Mouse (Mus musculus) limb, embryonic 12.5 days (tissue): Measurements from ENCODE around the gene Spin2d. TPM values are rescaled to one million over a fixed set of nuclear protein-coding genes. Genes with fewer than 3 reads are reported as not detected.
"Not testable (repeated sequence)": the region's sequence is repeated elsewhere in the genome, so short reads cannot be mapped to it uniquely, and the experiment has no call there.

Experiments
- ATAC-seq: fragments of 200-750 bp; cut with Nextera tagmentation; 2 replicates; pipeline ENCODE4 v1.8.0; 2017; ENCODE audit warnings: low read depth, moderate TSS enrichment; ENCODE audit not compliant: insufficient number of reproducible peaks, insufficient read depth, low FRiP score, low TSS enrichment
- H3K27ac ChIP-seq: fragments of 300-500 bp; sonication (generic); 2 replicates; pipeline ENCODE4 v1.5.1; 2016; ENCODE audit warnings: mild to moderate bottlenecking, moderate library complexity
- H3K27me3 ChIP-seq: fragments of 300-500 bp; sonication (generic); 2 replicates; pipeline ENCODE4 v1.6.1; 2016; ENCODE audit warnings: mild to moderate bottlenecking, moderate library complexity
- H3K36me3 ChIP-seq: fragments of 300-500 bp; sonication (generic); 2 replicates; pipeline ENCODE4 v1.6.1; 2016; ENCODE audit warnings: mild to moderate bottlenecking, moderate library complexity
- H3K4me1 ChIP-seq: fragments of 300-500 bp; sonication (generic); replicated peaks from 2 replicates; pipeline ENCODE4 v1.6.1; 2016
- H3K4me2 ChIP-seq: fragments of 300-500 bp; sonication (generic); 2 replicates; pipeline ENCODE4 v1.6.1; 2016; ENCODE audit warnings: mild to moderate bottlenecking, moderate library complexity
- H3K4me3 ChIP-seq: fragments of 300-500 bp; sonication (generic); replicated peaks from 2 replicates; pipeline ENCODE4 v1.5.1; 2016; ENCODE audit warnings: mild to moderate bottlenecking
- H3K9ac ChIP-seq: fragments of 300-500 bp; sonication (generic); replicated peaks from 2 replicates; pipeline ENCODE4 v1.6.1; 2016; ENCODE audit warnings: mild to moderate bottlenecking, moderate library complexity
- H3K9me3 ChIP-seq: fragments of 300-500 bp; sonication (generic); 2 replicates; pipeline ENCODE4 v1.6.1; 2016; ENCODE audit warnings: mild to moderate bottlenecking, moderate library complexity
- WGBS: fragments of 180-500 bp; shearing (Covaris S2); methylation state at CpG from one replicate; pipeline ENCODE4 v1.1.7; 2016; 5-methylcytosine and 5-hydroxymethylcytosine counted together
- polyA plus RNA-seq: library from polyadenylated mRNA; unstranded; fragments of >200 nt; fragmentation: Nextera tagmentation; extraction: Ambion mirVana; gene quantifications from 2 replicates; pipeline ENCODE4 v1.2.1, GENCODE M21; 2016

The Spin2d gene
- polyA plus RNA-seq, result not detected in 2 replicates

DNA sequence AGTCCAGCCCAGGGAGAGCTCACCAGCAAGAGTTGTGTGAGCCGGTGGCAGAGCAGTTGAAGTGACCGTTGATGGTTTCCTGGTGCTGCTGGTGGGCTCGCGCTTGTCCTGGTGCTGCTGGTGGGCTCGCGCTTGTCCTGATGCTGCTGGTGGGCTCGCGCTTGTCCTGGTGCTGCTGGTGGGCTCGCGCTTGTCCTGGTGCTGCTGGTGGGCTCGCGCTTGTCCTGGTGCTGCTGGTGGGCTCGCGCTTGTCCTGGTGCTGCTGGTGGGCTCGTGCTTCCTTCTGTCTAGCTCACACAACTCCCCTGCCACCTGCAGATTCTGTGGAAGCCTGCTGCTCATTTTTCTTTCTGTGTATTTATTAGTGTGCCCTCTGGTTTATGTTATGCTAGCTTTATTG, at the start of gene Spin2d:
TSS of gene Spin2d (minus strand) at position 101 of the 400 bp plus-strand sequence.
- H3K36me3 ChIP-seq, H3K9ac ChIP-seq, H3K4me2 ChIP-seq, H3K4me1 ChIP-seq, H3K27me3 ChIP-seq, ATAC-seq, H3K4me3 ChIP-seq, H3K9me3 ChIP-seq, H3K27ac ChIP-seq: not testable (repeated sequence)
- WGBS, result 66% methylated on average over 4 of the region's 15 CpGs

DNA sequence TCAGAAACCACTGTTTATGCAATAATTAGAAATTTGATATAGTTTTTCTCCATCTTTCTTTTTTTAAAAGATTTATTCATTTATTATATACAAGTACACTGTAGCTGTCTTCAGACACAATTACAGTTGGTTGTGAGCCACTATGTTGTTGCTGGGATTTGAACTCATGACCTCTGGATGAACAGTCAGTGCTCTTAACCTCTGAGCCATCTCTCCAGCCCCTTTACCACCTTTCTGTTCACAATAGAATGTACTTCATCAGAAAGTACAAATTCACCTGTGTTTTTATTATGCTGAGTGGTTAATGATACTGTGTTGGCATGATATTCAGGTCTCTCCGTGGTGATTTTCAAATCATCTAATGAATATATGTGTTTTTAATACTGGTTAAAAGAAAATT, 48.6 kb upstream of the Spin2d start:
- WGBS, result 66% methylated on average over 1 of the region's 1 CpGs

GRCm38 (mm10) chrX:73213819-73214564, 37.2 kb upstream of the Spin2d start, which contains the start of gene Xlr4b:
Gene Xlr4b (plus strand): TSS chrX:73214333.
- not testable (repeated sequence) for H3K27me3 ChIP-seq, H3K4me3 ChIP-seq, H3K36me3 ChIP-seq, ATAC-seq, H3K27ac ChIP-seq, H3K9ac ChIP-seq, H3K4me2 ChIP-seq, H3K4me1 ChIP-seq, H3K9me3 ChIP-seq
- WGBS, result 78% methylated on average over 19 of the region's 19 CpGs

More for the DNA sequence above, 48.6 kb upstream of the Spin2d start:
- Histone ChIP-seq H3K27ac (no peak overlapping the region), H3K4me2 (no peak overlapping the region), H3K4me3 (no peak overlapping the region), H3K9me3 (no peaks in the 10 kb centered on the region), H3K27me3 (peaks cover 15% of the 10 kb centered on the region), H3K9ac (no peak overlapping the region), H3K4me1 (no peaks in the 10 kb centered on the region), H3K36me3 (no peaks in the 10 kb centered on the region)
- no peak for ATAC-seq

- not testable (repeated sequence) for H3K9ac ChIP-seq, H3K36me3 ChIP-seq, H3K9me3 ChIP-seq, H3K27me3 ChIP-seq, H3K4me2 ChIP-seq, H3K4me3 ChIP-seq, H3K27ac ChIP-seq, H3K4me1 ChIP-seq, ATAC-seq
- 78% methylated on average over 12 of the region's 12 CpGs for WGBS
Observed at GRCm38 (mm10) chrX:73191934-73192333, 15.1 kb upstream of the Spin2d start, which contains the start of gene Xlr3b. Gene Xlr3b (plus strand): TSS chrX:73192207.

- not testable (repeated sequence) for H3K4me2 ChIP-seq, H3K4me3 ChIP-seq, H3K27ac ChIP-seq, ATAC-seq, H3K9me3 ChIP-seq, H3K27me3 ChIP-seq, H3K36me3 ChIP-seq, H3K4me1 ChIP-seq, H3K9ac ChIP-seq
- WGBS, result no CpG with 5 or more reads among the region's 7 CpGs
Observed at GRCm38 (mm10) chrX:73149350-73149749, 27.4 kb downstream of the Spin2d start, which contains the start of gene DXBay18. Gene DXBay18 (minus strand): TSS chrX:73149450.

DNA sequence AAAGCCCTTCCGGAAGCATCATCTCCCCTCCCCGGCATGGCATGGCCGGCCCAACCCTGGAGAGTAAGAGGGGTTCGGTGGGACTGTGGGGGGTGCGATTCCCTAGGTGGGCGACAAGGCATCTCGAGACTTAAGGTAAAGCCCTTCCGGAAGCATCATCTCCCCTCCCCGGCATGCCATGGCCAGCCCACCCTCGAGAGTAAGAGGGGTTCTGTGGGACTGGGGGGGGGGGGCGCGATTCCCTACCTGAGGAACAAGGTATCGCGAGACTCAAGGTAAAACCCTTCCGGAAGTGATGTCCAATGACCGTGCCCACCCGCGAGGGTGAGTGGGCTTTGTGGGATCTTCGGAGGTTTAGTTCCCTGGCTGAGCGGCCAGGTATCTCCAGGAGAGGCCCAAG, 28.3 kb downstream of the Spin2d start, which contains the start of gene Xlr5b:
TSS of gene Xlr5b (plus strand) at position 301 of the 400 bp plus-strand sequence.
- not testable (repeated sequence) for H3K27ac ChIP-seq, H3K36me3 ChIP-seq

GRCm38 (mm10) chrX:73143218-73143618, 33.6 kb downstream of the Spin2d start:
- H3K27ac ChIP-seq, result not testable (repeated sequence)

More for the DNA sequence above, 28.3 kb downstream of the Spin2d start, which contains the start of gene Xlr5b:
- not testable (repeated sequence) for H3K4me1 ChIP-seq, ATAC-seq, H3K4me2 ChIP-seq, H3K9ac ChIP-seq, H3K9me3 ChIP-seq, H3K27me3 ChIP-seq, H3K4me3 ChIP-seq
- no CpG with 5 or more reads among the region's 20 CpGs for WGBS

More at GRCm38 (mm10) chrX:73143218-73143618, 33.6 kb downstream of the Spin2d start:
- H3K36me3 ChIP-seq, H3K9me3 ChIP-seq, H3K9ac ChIP-seq, H3K4me2 ChIP-seq, H3K27me3 ChIP-seq, H3K4me1 ChIP-seq, ATAC-seq, H3K4me3 ChIP-seq: not testable (repeated sequence)
- WGBS, result no CpG with 5 or more reads among the region's 7 CpGs

Other genes with a start within 250 kb of the Spin2d start
- gene Zfp185, start 189.7 kb downstream of the Spin2d start, polyA plus RNA-seq, result 7.9 and 9.4 TPM in 2 replicates
- 0.09 and 0.15 TPM in 2 replicates for gene Pnma5, start 139.9 kb downstream of the Spin2d start, polyA plus RNA-seq
- 0.26 and 0.27 TPM in 2 replicates for gene Pnma3, start 112.2 kb downstream of the Spin2d start, polyA plus RNA-seq
- gene Xlr4a, start 94.5 kb downstream of the Spin2d start, polyA plus RNA-seq, result 0.65 and 0.87 TPM in 2 replicates
- gene Xlr3a, start 79.9 kb downstream of the Spin2d start, polyA plus RNA-seq, result 3.8 and 5.0 TPM in 2 replicates
- gene Gm14685, start 59.9 kb downstream of the Spin2d start, polyA plus RNA-seq, result 0.08 TPM in 1 of 2 replicates, not detected in the other
- not detected in 2 replicates for gene Xlr5b, start 28.2 kb downstream of the Spin2d start, polyA plus RNA-seq
- not detected in 2 replicates for gene DXBay18, start 27.5 kb downstream of the Spin2d start, polyA plus RNA-seq
- 14.4 and 15.3 TPM in 2 replicates for gene Xlr3b, start 15.2 kb upstream of the Spin2d start, polyA plus RNA-seq
- 0.67 and 0.73 TPM in 2 replicates for gene Xlr4b, start 37.3 kb upstream of the Spin2d start, polyA plus RNA-seq
- 11.3 and 11.4 TPM in 2 replicates for gene F8a, start 51.3 kb upstream of the Spin2d start, polyA plus RNA-seq
- gene Xlr4c, start 66.1 kb upstream of the Spin2d start, polyA plus RNA-seq, result not detected in 2 replicates
- gene Xlr3c, start 88.4 kb upstream of the Spin2d start, polyA plus RNA-seq, result 0.16 and 0.40 TPM in 2 replicates
- gene Xlr5a, start 116.0 kb upstream of the Spin2d start, polyA plus RNA-seq, result not detected in 2 replicates
- gene Xlr5c, start 116.0 kb upstream of the Spin2d start, polyA plus RNA-seq, result not detected in 2 replicates
- gene Gm45015, start 159.9 kb upstream of the Spin2d start, polyA plus RNA-seq, result not detected in 2 replicates
- 23.1 and 26.1 TPM in 2 replicates for gene Zfp275, start 165.6 kb upstream of the Spin2d start, polyA plus RNA-seq
- gene Gm18336, start 221.7 kb upstream of the Spin2d start, polyA plus RNA-seq, result not detected in 2 replicates
- 0.28 and 0.36 TPM in 2 replicates for gene Zfp92, start 234.1 kb upstream of the Spin2d start, polyA plus RNA-seq